Mouse (Mus musculus): ENCODE data around the gene Mrpl17.

GRCm38 (mm10) chr7:105806716-105807115 is 4.2 kb downstream of the Mrpl17 start:
- TF ChIP-seq CTCF (IDR thresholded peaks at IDR 0.05; ENCODE audit: borderline replicate concordance, control insufficient read depth, extremely low read depth, insufficient read depth, low read length, poor library complexity) (no peak), POLR2A (IDR thresholded peaks at IDR 0.05; ENCODE audit: control insufficient read depth, extremely low read depth, insufficient read depth, low read length, poor library complexity) (no peak)
